Mouse (Mus musculus): ENCODE measurements around the gene Htatip2. TPM values are rescaled to one million over a fixed set of nuclear protein-coding genes. Genes with fewer than 3 reads are reported as not detected.
A peak's percentile ranks its signal among the peaks of the same experiment; 100 is the strongest.

The Htatip2 gene
- polyA plus RNA-seq, 1 experiment from 2014 or later = 3.0 TPM

DNA sequence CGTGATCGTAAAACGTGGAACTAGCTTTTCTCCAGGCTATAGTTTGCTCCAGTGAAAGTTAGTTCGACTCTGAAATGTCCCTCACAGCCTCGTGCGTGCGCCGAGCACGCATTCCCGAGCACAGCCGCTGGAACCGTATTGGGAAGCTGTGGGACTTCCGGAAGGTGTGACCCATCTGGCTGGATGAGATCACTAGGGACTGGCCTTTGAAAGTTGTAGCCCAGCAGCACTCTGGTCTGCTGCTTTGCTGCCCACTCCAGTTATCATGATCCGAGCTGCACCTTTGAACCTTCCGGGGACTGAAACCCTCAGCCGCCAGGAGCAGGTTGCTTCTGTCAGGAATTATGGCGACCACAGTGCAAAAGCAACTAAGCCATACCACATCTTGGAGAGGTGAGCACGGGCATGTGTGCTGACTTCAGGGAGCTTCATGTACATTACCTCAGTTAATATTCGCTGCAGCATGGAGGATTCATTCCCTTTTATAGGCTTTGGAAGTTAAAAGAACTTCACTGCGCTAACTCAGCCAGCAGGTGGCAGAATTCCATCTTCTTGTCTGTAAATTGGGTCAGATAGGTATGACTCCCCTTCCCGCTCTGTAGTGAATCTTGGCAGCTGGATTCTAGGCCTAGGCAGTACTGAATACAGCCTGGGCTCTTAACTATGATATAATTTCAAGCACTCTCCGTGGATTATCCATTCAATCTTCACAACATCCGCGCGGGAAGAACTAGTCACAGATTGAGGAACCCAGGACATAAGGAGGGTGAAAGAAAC, 6.0 kb upstream of the Htatip2 start:
- Histone ChIP-seq H3K4me3 (ENCODE audit: low read depth, low read length) (no peak overlapping the region), H3K4me2 (ENCODE audit: low read depth, low read length, severe bottlenecking) (peak overlapping the region; percentile 2; the same call in 1 of the 2 replicates), H3K9me3 (ENCODE audit: control insufficient read depth, low read length) (no peaks in the 10 kb centered on the region), H3K4me1 (replicated peaks; ENCODE audit: control insufficient read depth, insufficient read depth, low read length) (no peaks in the 10 kb centered on the region), H3K9ac (ENCODE audit: low read length) (no peak overlapping the region), H3K36me3 (ENCODE audit: control insufficient read depth, insufficient read depth, low read length) (no peaks in the 10 kb centered on the region), H3K27ac (ENCODE audit: low read depth, low read length) (no peak overlapping the region), H3K27me3 (ENCODE audit: control insufficient read depth, insufficient read depth, low read length) (peaks cover 71% of the 10 kb centered on the region)
- ATAC-seq (replicated peaks; ENCODE audit: low FRiP score) = 0 out of 2 replicates have a peak, but pooled peaks have one; percentile 28
- WGBS = 24% methylated on average over 25 of the region's 25 CpGs
- DNase-seq (ENCODE audit: low spot score) = peak; percentile 72

DNA sequence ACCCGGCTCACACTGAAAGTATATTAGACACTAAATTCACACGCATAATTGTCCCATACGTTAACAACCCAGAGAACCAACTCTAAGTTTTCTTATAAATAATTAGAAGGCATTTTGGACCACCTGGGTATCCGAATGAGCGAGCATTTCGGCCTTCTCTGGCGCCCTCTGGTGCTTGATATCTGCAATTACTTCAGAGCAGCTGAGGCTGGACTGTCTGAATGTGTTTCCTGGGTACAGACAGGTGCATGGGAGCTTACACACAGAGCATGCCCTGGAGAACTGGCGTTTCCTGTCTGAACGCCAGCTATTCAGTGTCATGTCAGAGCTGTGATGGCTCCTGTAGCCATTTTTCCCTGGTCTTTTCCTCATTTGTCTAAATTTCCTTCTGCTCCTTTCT, 4.1 kb upstream of the Htatip2 start:
- Histone ChIP-seq H3K9me3 (ENCODE audit: control insufficient read depth, low read length) (peaks cover 2% of the 10 kb centered on the region; the same call in 1 of the 2 replicates), H3K27me3 (ENCODE audit: control insufficient read depth, insufficient read depth, low read length) (peaks cover 80% of the 10 kb centered on the region), H3K9ac (ENCODE audit: low read length) (no peak overlapping the region), H3K4me2 (ENCODE audit: low read depth, low read length, severe bottlenecking) (no peak overlapping the region), H3K4me3 (ENCODE audit: low read depth, low read length) (no peak overlapping the region), H3K27ac (ENCODE audit: low read depth, low read length) (no peak overlapping the region), H3K36me3 (ENCODE audit: control insufficient read depth, insufficient read depth, low read length) (no peaks in the 10 kb centered on the region), H3K4me1 (replicated peaks; ENCODE audit: control insufficient read depth, insufficient read depth, low read length) (0 out of 2 replicates have a peak, but pooled peaks cover 2% of the 10 kb centered on the region)
- WGBS = 8% methylated on average over 9 of the region's 9 CpGs
- ATAC-seq (replicated peaks; ENCODE audit: low FRiP score) = no peak
- DNase-seq (ENCODE audit: low spot score) = peak; percentile 80

DNA sequence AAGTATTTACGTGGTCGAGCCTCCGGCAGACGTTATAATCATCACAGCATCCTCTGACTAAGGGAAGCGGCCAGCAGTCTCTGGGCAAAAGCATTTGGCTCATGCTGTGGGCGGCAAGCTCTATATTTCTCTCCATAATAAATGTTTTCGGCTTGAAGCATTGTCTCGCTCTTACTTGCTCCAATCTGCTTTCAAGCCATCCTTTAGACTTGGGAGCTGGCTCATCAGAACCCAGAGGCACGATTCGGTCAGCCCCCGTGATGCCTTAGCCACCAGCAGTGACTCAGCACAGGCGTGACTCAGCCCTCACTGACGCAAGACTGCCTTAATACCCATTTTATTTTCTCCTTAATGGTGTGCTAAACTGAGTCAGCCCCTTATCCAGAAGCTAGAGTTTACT, 3.7 kb downstream of the Htatip2 start:
- no peak for ATAC-seq (replicated peaks; ENCODE audit: low FRiP score)
- no peak for DNase-seq (ENCODE audit: low spot score)
- WGBS = 76% methylated on average over 13 of the region's 13 CpGs
- Histone ChIP-seq H3K27ac (ENCODE audit: low read depth, low read length) (no peak overlapping the region), H3K4me3 (ENCODE audit: low read depth, low read length) (no peak overlapping the region), H3K4me2 (ENCODE audit: low read depth, low read length, severe bottlenecking) (no peak overlapping the region), H3K9me3 (ENCODE audit: control insufficient read depth, low read length) (peaks cover 2% of the 10 kb centered on the region; the same call in 1 of the 2 replicates), H3K4me1 (replicated peaks; ENCODE audit: control insufficient read depth, insufficient read depth, low read length) (0 out of 2 replicates have a peak, but pooled peaks cover 2% of the 10 kb centered on the region), H3K27me3 (ENCODE audit: control insufficient read depth, insufficient read depth, low read length) (peaks cover 32% of the 10 kb centered on the region), H3K36me3 (ENCODE audit: control insufficient read depth, insufficient read depth, low read length) (no peaks in the 10 kb centered on the region), H3K9ac (ENCODE audit: low read length) (no peak overlapping the region)

DNA sequence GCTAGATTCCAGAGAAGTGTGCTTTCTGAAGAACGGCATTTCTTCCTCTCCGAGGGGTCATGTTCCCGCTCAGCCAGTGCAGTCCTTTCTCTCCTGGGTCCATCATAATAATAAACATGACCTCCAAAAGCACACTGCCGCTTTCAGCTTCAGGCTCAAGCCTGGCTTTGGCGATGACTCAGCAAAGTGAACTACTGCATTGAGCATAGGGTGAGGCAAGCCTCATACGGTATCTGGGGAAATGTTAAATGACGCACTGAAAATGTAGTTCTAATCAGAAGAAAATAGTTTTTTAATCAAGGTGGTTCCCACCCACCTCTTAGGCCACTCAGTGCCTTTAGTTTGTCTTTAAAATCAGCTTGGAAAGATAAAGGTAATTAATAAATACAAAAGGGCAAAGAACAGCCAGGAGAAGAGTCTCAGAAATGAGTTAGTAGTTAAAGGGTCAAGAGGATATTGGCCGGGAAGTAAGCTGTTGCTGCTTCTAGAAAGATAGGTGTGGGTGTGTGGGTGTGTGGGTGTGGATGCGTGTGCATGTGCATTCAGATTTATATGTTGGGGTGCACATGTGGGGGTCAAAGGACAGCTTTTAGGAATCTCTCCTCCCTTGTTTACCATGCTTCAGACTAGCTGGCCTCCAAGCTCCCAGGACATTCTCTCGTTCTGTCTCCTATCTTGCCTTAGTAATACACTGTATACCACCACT, 5.2 kb downstream of the Htatip2 start:
- no peak overlapping the region for H3K27ac ChIP-seq (ENCODE audit: low read depth, low read length)
- H3K4me3 ChIP-seq (ENCODE audit: low read depth, low read length) = no peak overlapping the region
- H3K27me3 ChIP-seq (ENCODE audit: control insufficient read depth, insufficient read depth, low read length) = peaks cover 17% of the 10 kb centered on the region
- H3K9me3 ChIP-seq (ENCODE audit: control insufficient read depth, low read length) = peaks cover 2% of the 10 kb centered on the region; the same call in 1 of the 2 replicates
- no peaks in the 10 kb centered on the region for H3K4me1 ChIP-seq (replicated peaks; ENCODE audit: control insufficient read depth, insufficient read depth, low read length)
- DNase-seq (ENCODE audit: low spot score) = no peak
- no peaks in the 10 kb centered on the region for H3K36me3 ChIP-seq (ENCODE audit: control insufficient read depth, insufficient read depth, low read length)
- WGBS = 81% methylated on average over 10 of the region's 10 CpGs
- H3K4me2 ChIP-seq (ENCODE audit: low read depth, low read length, severe bottlenecking) = no peak overlapping the region
- no peak for ATAC-seq (replicated peaks; ENCODE audit: low FRiP score)
- no peak overlapping the region for H3K9ac ChIP-seq (ENCODE audit: low read length)

DNA sequence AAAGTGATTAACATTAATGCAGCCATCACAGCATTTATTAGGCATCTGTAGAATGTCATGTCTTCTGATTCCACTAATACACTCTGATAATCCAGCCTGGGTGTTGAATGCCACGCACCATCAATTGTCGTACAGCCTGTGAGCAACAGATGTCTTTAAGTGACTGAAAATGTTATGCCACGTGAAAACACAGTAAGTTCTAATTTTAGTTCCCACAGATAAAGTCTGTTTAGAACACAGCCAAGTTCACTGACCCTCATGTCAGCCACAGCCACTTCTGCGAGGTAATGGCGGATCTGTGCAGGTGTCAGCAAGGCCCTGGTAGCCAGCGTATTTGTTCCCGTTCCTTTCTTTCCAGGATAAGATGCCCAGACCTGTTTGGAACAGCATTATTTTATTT, 7.3 kb downstream of the Htatip2 start:
- DNase-seq (ENCODE audit: low spot score) (no peak), ATAC-seq (replicated peaks; ENCODE audit: low FRiP score) (no peak)
- Histone ChIP-seq H3K27ac (ENCODE audit: low read depth, low read length) (no peak overlapping the region), H3K9me3 (ENCODE audit: control insufficient read depth, low read length) (no peaks in the 10 kb centered on the region), H3K36me3 (ENCODE audit: control insufficient read depth, insufficient read depth, low read length) (no peaks in the 10 kb centered on the region), H3K4me3 (ENCODE audit: low read depth, low read length) (no peak overlapping the region), H3K4me1 (replicated peaks; ENCODE audit: control insufficient read depth, insufficient read depth, low read length) (no peaks in the 10 kb centered on the region), H3K9ac (ENCODE audit: low read length) (no peak overlapping the region), H3K27me3 (ENCODE audit: control insufficient read depth, insufficient read depth, low read length) (peaks cover 10% of the 10 kb centered on the region; the same call in 1 of the 2 replicates), H3K4me2 (ENCODE audit: low read depth, low read length, severe bottlenecking) (no peak overlapping the region)
- WGBS = 91% methylated on average over 7 of the region's 7 CpGs

DNA sequence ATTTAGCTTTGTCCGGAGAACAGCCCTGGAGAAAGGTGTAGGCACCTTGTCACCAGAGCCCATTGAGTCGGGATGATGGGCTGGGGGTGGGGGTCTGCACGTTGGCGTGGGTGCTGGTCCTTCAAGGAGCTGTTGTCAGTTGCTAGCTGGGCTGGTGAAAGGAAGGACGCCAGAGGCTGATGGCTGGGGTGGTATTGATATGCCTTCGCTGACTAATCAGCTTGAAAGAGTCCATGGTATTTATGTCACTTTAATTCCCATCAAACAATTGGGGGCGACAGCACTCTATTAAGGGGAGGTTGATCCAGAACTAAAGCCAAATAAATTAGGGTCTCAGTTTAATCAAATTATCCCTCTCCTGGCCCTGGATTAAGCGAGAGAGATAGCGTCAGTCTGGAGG, 9.6 kb downstream of the Htatip2 start:
- DNase-seq (ENCODE audit: low spot score) (no peak), ATAC-seq (replicated peaks; ENCODE audit: low FRiP score) (no peak)
- Histone ChIP-seq H3K4me1 (replicated peaks; ENCODE audit: control insufficient read depth, insufficient read depth, low read length) (no peaks in the 10 kb centered on the region), H3K27me3 (ENCODE audit: control insufficient read depth, insufficient read depth, low read length) (peaks cover 8% of the 10 kb centered on the region), H3K4me2 (ENCODE audit: low read depth, low read length, severe bottlenecking) (no peak overlapping the region), H3K36me3 (ENCODE audit: control insufficient read depth, insufficient read depth, low read length) (no peaks in the 10 kb centered on the region), H3K27ac (ENCODE audit: low read depth, low read length) (no peak overlapping the region), H3K4me3 (ENCODE audit: low read depth, low read length) (no peak overlapping the region), H3K9me3 (ENCODE audit: control insufficient read depth, low read length) (no peaks in the 10 kb centered on the region), H3K9ac (ENCODE audit: low read length) (no peak overlapping the region)
- 15% methylated on average over 9 of the region's 9 CpGs for WGBS

DNA sequence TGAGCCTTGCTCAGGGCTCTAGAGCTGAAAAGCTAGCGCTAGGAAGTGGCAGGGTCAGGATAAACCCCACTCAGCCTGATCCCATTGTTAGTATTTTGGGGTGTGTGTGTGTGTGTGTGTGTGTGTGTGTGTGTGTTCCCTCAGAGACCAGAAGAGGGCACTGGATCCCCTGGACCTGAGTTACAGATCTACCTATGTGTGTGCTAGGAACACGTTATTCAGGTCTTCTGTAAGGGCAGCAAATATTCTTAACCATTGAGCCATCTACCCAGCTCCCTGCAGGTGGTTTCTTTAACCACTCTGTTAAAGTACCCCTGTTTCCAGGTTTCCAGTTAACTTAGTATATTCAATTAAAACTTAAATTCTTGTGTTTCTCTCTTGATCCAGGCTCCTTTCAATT, 15.5 kb downstream of the Htatip2 start:
- WGBS = 83% methylated on average over 2 of the region's 2 CpGs
- DNase-seq (ENCODE audit: low spot score) (no peak), ATAC-seq (replicated peaks; ENCODE audit: low FRiP score) (no peak)
- Histone ChIP-seq H3K4me1 (replicated peaks; ENCODE audit: control insufficient read depth, insufficient read depth, low read length) (no peaks in the 10 kb centered on the region), H3K36me3 (ENCODE audit: control insufficient read depth, insufficient read depth, low read length) (no peaks in the 10 kb centered on the region), H3K27me3 (ENCODE audit: control insufficient read depth, insufficient read depth, low read length) (peaks cover 4% of the 10 kb centered on the region), H3K27ac (ENCODE audit: low read depth, low read length) (no peak overlapping the region), H3K9ac (ENCODE audit: low read length) (no peak overlapping the region), H3K4me2 (ENCODE audit: low read depth, low read length, severe bottlenecking) (no peak overlapping the region), H3K9me3 (ENCODE audit: control insufficient read depth, low read length) (no peaks in the 10 kb centered on the region), H3K4me3 (ENCODE audit: low read depth, low read length) (no peak overlapping the region)

DNA sequence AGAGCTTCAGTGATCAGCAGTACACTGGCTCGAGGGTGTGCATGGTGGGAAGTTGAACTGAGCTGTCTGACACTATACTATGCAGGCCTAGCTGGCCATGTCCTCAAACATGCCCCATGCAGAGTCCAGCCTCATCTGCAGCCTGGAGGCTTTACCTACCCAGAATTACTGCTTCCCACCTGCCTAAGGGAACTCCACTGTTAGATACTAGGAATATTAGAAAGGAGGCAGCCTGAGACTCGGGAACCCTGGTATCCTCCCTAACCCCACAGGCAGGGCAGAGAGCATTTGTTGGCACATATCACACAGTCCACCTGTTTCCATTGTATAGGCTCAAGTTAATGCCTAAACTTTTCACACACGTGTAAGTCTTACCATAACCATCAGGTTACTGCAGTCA, 18.7 kb downstream of the Htatip2 start:
- ATAC-seq (replicated peaks; ENCODE audit: low FRiP score) = peak; percentile 55
- H3K27me3 ChIP-seq (ENCODE audit: control insufficient read depth, insufficient read depth, low read length) = no peaks in the 10 kb centered on the region; the same call in 1 of the 2 replicates
- no peaks in the 10 kb centered on the region; the same call in 1 of the 2 replicates for H3K36me3 ChIP-seq (ENCODE audit: control insufficient read depth, insufficient read depth, low read length)
- no peak overlapping the region for H3K27ac ChIP-seq (ENCODE audit: low read depth, low read length)
- no peak overlapping the region; the same call in 1 of the 2 replicates for H3K4me2 ChIP-seq (ENCODE audit: low read depth, low read length, severe bottlenecking)
- H3K9ac ChIP-seq (ENCODE audit: low read length) = no peak overlapping the region
- DNase-seq (ENCODE audit: low spot score) = no peak
- no peaks in the 10 kb centered on the region for H3K4me1 ChIP-seq (replicated peaks; ENCODE audit: control insufficient read depth, insufficient read depth, low read length)
- WGBS = 57% methylated on average over 3 of the region's 3 CpGs
- H3K4me3 ChIP-seq (ENCODE audit: low read depth, low read length) = no peak overlapping the region
- no peaks in the 10 kb centered on the region for H3K9me3 ChIP-seq (ENCODE audit: control insufficient read depth, low read length)
